Mouse (Mus musculus) bone marrow, adult 2 months (tissue): ENCODE measurements around the gene Vwa8. TPM values are rescaled to one million over a fixed set of nuclear protein-coding genes. Genes with fewer than 3 reads are reported as not detected.

Source experiments
- H3K27ac ChIP-seq: fragments of 200-500 bp; 2 replicates; pipeline ENCODE4 v1.5.1; 2012; ENCODE audit warnings: low read depth, mild to moderate bottlenecking, control low read depth, inconsistent platforms, low read length; ENCODE audit not compliant: control insufficient read depth, poor library complexity, insufficient read depth
- H3K4me1 ChIP-seq: fragments of 200-500 bp; 2 replicates; pipeline ENCODE4 v1.6.1; 2011; ENCODE audit warnings: low read length; ENCODE audit not compliant: control insufficient read depth, insufficient read depth
- H3K4me3 ChIP-seq: fragments of 200-500 bp; replicated peaks from 2 replicates; pipeline ENCODE3; 2011; ENCODE audit warnings: mild to moderate bottlenecking, low read depth, low read length, control low read depth; ENCODE audit not compliant: control insufficient read depth
- CTCF ChIP-seq: fragments of 200-500 bp; IDR thresholded peaks from 2 replicates; pipeline ENCODE4 v1.5.1; 2011; ENCODE audit warnings: low read length, control low read depth; ENCODE audit not compliant: control insufficient read depth, insufficient read depth
- POLR2A ChIP-seq: fragments of 200-500 bp; IDR thresholded peaks from 2 replicates; pipeline ENCODE4 v1.6.1; 2011; ENCODE audit warnings: low read depth, mild to moderate bottlenecking, control low read depth, low read length, borderline replicate concordance; ENCODE audit not compliant: control insufficient read depth
- WGBS: fragments of 180-500 bp; shearing (Covaris S2); methylation state at CpG from one replicate; pipeline ENCODE4 v1.1.7; 2018; 5-methylcytosine and 5-hydroxymethylcytosine counted together
- polyA plus RNA-seq: library from polyadenylated mRNA; stranded (reverse); fragments of >200 nt; gene quantifications from 2 replicates; pipeline ENCODE4 v1.2.4, GENCODE M21; 2011; ENCODE audit warnings: low replicate concordance; ENCODE audit not compliant: missing spikeins, insufficient read depth, insufficient read length

Gene Vwa8
- polyA plus RNA-seq, 1 experiment = 7.6 TPM

DNA sequence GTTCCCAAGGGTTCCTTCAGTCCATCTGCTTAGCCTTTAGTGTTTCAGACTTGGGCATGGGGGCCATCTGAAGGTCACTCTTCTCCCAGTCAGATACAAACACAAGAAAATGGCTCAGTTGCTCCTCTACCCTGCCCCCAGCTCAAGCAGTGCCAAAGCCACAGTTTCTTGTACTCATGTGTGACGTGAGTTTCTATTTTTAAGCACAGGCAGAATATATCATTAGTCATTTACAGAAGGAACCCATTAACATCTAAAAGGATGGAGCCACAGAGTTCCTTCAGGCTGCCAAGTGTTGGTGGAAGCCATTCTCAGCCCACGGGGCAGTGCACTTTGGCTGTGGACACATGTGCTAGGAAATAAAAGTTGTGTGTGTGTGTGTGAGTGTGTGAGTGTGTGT is 240.6 kb downstream of the Vwa8 start:
- H3K4me3 ChIP-seq = no peak overlapping the region
- TF ChIP-seq CTCF = no peak
- no peak for TF ChIP-seq POLR2A
- no peak overlapping the region for H3K27ac ChIP-seq
- 18% methylated on average over 2 of the region's 2 CpGs for WGBS
- no peaks in the 10 kb centered on the region for H3K4me1 ChIP-seq

DNA sequence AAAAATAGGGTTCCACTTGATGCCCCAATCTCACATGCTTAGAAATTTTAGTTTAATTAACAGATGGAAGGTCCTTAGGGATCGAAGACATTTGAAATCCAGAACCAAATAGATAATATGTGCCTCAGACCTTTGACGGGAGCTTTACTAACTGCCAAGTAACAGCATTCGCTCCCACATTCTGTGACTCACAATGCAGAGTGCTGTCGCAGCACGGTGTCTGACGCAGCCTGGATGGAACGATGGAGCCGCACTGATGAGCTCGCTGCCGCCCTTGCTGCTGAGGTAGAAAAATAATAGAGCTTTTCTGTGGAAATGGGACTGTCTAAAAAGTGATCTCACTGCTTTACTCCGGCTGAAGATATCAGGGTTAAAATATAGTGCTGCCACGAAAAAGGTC is 248.3 kb downstream of the Vwa8 start:
- H3K27ac ChIP-seq = no peak overlapping the region
- TF ChIP-seq POLR2A (no peak), CTCF (no peak)
- H3K4me1 ChIP-seq = no peaks in the 10 kb centered on the region
- 91% methylated on average over 12 of the region's 12 CpGs for WGBS
- no peak overlapping the region for H3K4me3 ChIP-seq

DNA sequence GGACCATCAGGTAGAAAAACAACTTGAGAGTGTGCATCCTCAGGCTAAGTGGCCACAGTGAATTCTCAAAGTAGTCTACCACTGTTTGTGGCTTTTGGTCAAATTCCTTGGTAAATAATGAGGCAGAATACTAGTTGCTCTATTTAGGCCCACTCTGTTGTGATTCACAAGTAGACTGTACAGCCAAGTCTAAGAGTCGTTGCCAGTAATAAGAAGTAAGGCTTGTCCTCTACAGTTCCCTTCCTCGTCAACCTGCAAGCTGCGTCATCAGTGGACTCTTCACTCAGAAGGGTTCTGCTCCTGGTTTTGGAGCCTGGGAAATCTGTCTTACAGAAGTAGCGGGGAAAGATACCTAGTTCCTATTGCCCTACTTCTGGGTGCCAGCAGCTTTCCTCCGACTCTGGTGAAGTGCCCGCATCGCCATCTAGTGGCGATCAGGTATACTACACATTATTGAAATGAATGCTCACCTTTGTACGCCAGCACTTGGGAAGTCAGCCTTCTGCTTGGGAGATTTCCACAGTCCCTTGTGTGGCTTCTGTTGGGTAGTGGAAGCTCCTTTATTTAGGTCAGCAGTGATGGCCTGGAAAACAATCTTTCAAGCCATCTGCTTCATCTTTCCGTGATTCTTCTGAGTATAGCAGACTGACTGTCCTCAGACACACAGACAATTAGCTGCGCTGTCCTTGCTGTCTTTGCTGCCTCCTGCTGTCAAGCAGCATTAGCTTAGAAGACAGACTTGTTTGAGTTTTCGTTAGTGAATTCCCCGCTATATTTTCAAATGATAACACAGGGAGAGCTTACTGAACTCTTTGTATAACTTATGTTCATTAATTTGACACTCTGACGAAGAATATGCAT is 258.0 kb downstream of the Vwa8 start:
- TF ChIP-seq POLR2A (no peak), CTCF (peak; percentile 88)
- WGBS = 39% methylated on average over 14 of the region's 14 CpGs
- Histone ChIP-seq H3K27ac (no peak overlapping the region), H3K4me3 (no peak overlapping the region), H3K4me1 (no peaks in the 10 kb centered on the region)

DNA sequence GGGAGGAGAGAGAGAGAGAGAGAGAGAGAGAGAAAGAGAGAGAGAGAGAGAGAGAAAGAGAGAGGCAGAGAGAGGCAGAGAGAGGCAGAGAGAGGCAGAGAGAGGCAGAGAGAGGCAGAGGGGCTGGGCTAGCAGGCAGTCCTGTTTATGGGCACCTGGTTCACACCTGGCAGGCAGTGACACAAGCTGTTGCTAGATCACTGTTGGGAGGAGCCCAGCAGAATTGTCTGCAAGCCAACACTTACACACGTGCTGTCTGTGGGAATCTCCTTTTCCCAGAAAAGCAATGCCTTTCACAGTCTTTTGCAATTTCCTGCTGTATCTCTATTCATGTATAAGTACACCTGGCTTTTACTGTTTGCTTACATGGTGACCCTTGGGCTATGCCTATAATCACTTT is 260.5 kb downstream of the Vwa8 start:
- TF ChIP-seq POLR2A = no peak
- no peak for TF ChIP-seq CTCF
- WGBS = 60% methylated on average over 1 of the region's 1 CpGs
- Histone ChIP-seq H3K4me3 (no peak overlapping the region), H3K27ac (no peak overlapping the region), H3K4me1 (no peaks in the 10 kb centered on the region)

DNA sequence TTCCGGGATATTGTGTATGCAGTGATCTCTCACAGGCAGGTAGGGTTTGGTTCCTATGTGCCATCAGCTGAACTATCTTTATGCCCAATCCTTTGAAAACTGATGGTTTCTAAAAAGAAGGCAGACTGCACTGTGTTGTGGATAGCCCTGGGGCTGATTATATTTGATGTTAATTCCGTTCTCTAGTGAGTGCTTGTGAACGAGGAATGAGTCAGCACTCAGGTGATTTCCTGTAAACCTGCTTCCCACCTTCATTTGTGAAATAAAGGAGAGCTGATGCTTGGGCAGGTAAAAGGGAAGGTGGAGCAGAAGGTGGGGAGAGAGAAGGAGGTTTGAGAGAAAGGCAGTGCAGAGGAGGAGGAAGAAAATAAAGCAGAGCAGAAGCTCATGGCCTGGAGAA is 261.2 kb downstream of the Vwa8 start:
- TF ChIP-seq CTCF (no peak), POLR2A (no peak)
- Histone ChIP-seq H3K4me3 (no peak overlapping the region), H3K4me1 (no peaks in the 10 kb centered on the region), H3K27ac (no peak overlapping the region)
- 58% methylated on average over 3 of the region's 3 CpGs for WGBS

DNA sequence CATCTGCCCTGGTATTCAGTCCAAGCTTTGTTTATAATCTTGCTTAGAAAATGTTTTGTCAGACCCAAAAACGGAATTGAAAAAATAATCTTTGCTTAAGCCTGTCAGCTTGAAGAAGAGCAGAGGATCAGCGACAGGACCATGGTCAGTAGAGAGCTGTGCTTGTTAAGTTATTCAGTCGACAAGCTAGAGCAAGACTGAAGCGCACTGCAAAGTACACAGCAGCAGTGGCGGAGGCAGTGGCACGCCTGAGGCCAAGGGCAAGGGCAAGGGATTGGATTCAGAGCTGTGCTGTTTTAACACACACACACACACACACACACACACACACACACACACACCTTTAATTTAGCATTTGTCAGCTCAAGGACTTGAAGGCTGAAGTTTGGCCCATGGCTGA is 263.2 kb downstream of the Vwa8 start:
- Histone ChIP-seq H3K4me1 (no peaks in the 10 kb centered on the region), H3K4me3 (no peak overlapping the region), H3K27ac (no peak overlapping the region)
- TF ChIP-seq POLR2A (no peak), CTCF (no peak)
- 89% methylated on average over 6 of the region's 6 CpGs for WGBS

DNA sequence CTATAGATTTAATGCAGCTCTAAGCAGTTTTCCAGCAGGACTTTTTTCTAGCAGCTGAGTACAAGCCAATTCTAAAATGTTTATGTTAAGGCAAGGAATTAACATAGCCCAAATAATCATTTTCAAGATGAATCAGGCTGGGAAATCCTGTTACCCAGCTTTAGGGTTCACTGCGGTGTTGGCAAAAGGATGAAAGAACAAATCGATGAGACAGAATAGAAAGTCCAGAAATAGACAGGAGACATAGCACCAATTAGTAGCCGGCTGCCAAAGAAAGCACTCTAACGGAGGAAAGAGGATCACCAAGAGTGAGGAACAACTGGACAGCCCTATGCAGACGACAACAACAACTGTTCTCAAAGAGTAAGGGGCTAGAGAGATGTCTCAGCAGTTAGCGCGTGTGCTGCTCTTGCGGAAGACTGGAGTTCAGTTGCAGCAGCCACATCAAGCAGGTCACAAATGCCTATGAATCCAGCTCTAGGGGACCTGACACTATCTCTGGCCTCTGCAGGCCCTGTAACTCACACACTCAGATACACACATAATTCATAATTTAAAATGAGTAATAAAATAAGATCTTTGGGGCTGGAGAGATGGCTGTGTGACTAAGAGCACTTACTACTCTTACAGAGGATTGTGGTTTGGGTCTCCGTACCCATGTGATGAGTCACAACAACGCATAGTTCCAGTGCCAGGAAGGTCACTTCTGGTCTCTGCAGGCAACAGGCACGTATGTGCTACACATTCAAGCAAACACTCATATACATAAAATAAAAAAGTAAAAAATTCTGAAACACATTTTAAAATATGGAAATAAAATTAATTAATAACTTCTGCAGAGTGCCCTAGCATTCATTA is 265.9 kb downstream of the Vwa8 start:
- WGBS = 74% methylated on average over 11 of the region's 11 CpGs
- no peak for TF ChIP-seq POLR2A

DNA sequence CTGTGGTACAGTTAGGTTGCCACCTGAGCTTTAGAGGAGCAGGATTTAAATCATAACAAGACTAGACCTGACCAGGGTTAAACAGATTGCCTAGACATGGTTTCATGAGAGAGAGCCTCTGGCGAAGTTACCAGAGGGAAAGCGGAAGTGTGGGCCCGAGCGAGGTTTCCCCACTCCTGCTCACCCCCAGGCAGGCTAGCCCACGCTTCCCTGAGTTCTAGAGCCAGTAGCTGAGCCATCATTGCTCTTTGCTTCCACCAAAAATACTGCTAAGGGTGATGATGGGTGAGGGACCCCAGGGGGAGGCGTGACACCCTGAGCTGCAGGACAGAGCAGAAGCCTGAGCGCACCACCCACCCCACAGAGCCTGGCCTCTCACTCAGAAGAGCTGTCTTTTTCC is 269.6 kb downstream of the Vwa8 start:
- WGBS = 58% methylated on average over 7 of the region's 7 CpGs
- H3K27ac ChIP-seq = no peak overlapping the region
- H3K4me3 ChIP-seq = no peak overlapping the region
- no peaks in the 10 kb centered on the region; the same call in 1 of the 2 replicates for H3K4me1 ChIP-seq
- TF ChIP-seq POLR2A (no peak), CTCF (no peak)

More for the DNA sequence above, 265.9 kb downstream of the Vwa8 start:
- H3K4me3 ChIP-seq = no peak overlapping the region
- H3K27ac ChIP-seq = no peak overlapping the region
- H3K4me1 ChIP-seq = no peaks in the 10 kb centered on the region; the same call in 1 of the 2 replicates

DNA sequence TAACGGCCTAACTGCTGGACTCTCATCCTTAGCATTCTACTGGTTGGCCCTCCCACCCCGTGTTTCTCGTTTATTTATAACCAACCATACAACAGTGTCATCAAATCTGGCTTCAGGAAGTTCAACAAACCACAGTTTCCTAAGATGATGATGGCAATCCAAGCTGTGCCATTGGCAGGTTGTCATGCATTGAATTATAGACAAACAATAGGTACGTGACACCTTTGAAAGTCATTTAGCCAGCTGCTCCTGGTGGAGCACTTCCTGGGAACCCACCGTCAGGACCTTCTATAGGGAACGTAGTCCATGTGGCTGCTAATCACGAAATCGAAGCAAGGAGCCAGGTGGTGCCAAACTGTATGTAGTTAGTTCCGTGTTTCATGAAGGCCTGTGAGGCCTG is 270.5 kb downstream of the Vwa8 start:
- 57% methylated on average over 9 of the region's 9 CpGs for WGBS
- no peak for TF ChIP-seq POLR2A
- TF ChIP-seq CTCF = no peak
- no peak overlapping the region for H3K27ac ChIP-seq
- H3K4me3 ChIP-seq = no peak overlapping the region
- peaks cover 1% of the 10 kb centered on the region; the same call in 1 of the 2 replicates for H3K4me1 ChIP-seq
